Mouse (Mus musculus) Patski (cell line): ENCODE results near the gene Wbp2nl. TPM values are rescaled to one million over a fixed set of nuclear protein-coding genes. Genes with fewer than 3 reads are reported as not detected.

Source experiments
- ATAC-seq: fragments of 100-300 bp; one replicate; pipeline ENCODE4 v1.8.0; 2021
- CTCF ChIA-PET: fragments of 350-600 bp; sonication (Branson Sonifier 250); formaldehyde crosslinking; loops from one replicate; lab custom pipeline; 2022; ENCODE audit warnings: inconsistent platforms; lab: Charles Lee
- POLR2A ChIA-PET: fragments of 350-600 bp; sonication (Branson Sonifier 250); formaldehyde crosslinking; loops from one replicate; lab custom pipeline; 2022; ENCODE audit warnings: antibody characterized with exemption, inconsistent platforms; lab: Charles Lee
- DNase-seq: peaks from one replicate; pipeline ENCODE4 v3.0.0-alpha.2; 2011; ENCODE audit warnings: low read depth, low spot score
- H3K27me3 ChIP-seq: fragments of 371-371 bp; one replicate; pipeline ENCODE4 v1.5.1; 2021
- CTCF ChIP-seq: fragments of 100-300 bp; IDR thresholded peaks from one replicate; pipeline ENCODE4 v1.5.1; 2021
- in situ Hi-C: fragments of 300-500 bp; cut with MboI; formaldehyde crosslinking; loops from 3 replicates; pipeline ENCODE4 v1.11.1; 2018; ENCODE audit warnings: low pct_unique_long_range_greater_than_20kb, mixed read lengths
- polyA plus RNA-seq: library from polyadenylated mRNA; unstranded; gene quantifications from one replicate; pipeline ENCODE4 v1.2.3, GENCODE M21; 2021

Wbp2nl gene
- polyA plus RNA-seq, 1 experiment from 2014 or later = not detected

- POLR2A ChIA-PET = interaction anchor here (0.6 to 1.2 kb wide), 2 partner anchors 11 to 688 kb away, joined by 3 read pairs; no protein-coding TSS in a partner anchor
- CTCF ChIA-PET = interaction anchor here (0.7 to 1.8 kb wide), 3 partner anchors 71 to 85 kb away, joined by 3 to 6 read pairs (median 3); no protein-coding TSS in a partner anchor
- TF ChIP-seq CTCF = no peak
- H3K27me3 ChIP-seq = no peaks in the 10 kb centered on the region
- DNase-seq (no peak), ATAC-seq (no peak)
- in situ Hi-C loops = no loop called here
These were observed 48.0 kb downstream of the Wbp2nl start for GRCm38 (mm10) chr15:82346580-82347302.

- DNase-seq (no peak), ATAC-seq (no peak)
- in situ Hi-C loops = no loop called here
- POLR2A ChIA-PET = interaction anchor here (1.2 kb wide), 1 partner anchor 12 kb away, joined by 3 read pairs; no protein-coding TSS in a partner anchor
- no peak for TF ChIP-seq CTCF
- H3K27me3 ChIP-seq = no peaks in the 10 kb centered on the region
- CTCF ChIA-PET = interaction anchor here (0.7 to 1.2 kb wide), 2 partner anchors 70 to 86 kb away, joined by 3 read pairs; no protein-coding TSS in a partner anchor
These were observed 48.5 kb downstream of the Wbp2nl start for GRCm38 (mm10) chr15:82347303-82347676.

GRCm38 (mm10) chr15:82347852-82348251 lies 49.1 kb downstream of the Wbp2nl start:
- in situ Hi-C loops = no loop called here
- CTCF ChIA-PET = no interaction called here
- DNase-seq (no peak), ATAC-seq (no peak)
- POLR2A ChIA-PET = interaction anchor here (1.2 kb wide), 1 partner anchor 12 kb away, joined by 3 read pairs; no protein-coding TSS in a partner anchor
- no peaks in the 10 kb centered on the region for H3K27me3 ChIP-seq
- TF ChIP-seq CTCF = no peak

GRCm38 (mm10) chr15:82348258-82348998 lies 49.7 kb downstream of the Wbp2nl start:
- in situ Hi-C loops = no loop called here
- no peak for ATAC-seq
- ChIA-PET CTCF (no interaction called here), POLR2A (no interaction called here)
- H3K27me3 ChIP-seq = no peaks in the 10 kb centered on the region
- no peak for TF ChIP-seq CTCF
- no peak for DNase-seq

- CTCF ChIA-PET = no interaction called here
- H3K27me3 ChIP-seq = no peaks in the 10 kb centered on the region
- no peak for TF ChIP-seq CTCF
- POLR2A ChIA-PET = no interaction called here
- in situ Hi-C loops = no loop called here
- DNase-seq (no peak), ATAC-seq (no peak)
These were observed 50.2 kb downstream of the Wbp2nl start for GRCm38 (mm10) chr15:82348999-82349341.

DNA sequence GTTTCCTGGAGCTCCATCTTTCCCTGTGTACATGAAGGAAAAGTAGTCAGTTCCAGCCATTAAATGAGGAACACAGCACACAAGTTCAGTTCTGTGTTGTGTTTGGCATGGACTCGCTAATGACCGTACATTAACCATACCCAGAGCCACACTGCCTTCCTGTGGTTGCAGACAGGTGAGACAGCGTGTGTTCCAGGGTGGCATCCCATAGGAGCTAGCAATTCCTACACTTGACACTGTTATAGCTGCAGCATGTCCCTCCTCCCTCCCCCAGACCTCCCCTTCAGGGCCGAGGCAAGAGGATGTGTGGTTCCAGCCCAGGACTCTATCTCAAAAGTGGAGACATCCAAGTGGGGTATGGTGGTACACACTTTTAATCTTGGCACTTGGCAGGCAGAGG lies 51.6 kb downstream of the Wbp2nl start:
- no peak for TF ChIP-seq CTCF
- DNase-seq (no peak), ATAC-seq (no peak)
- in situ Hi-C loops = no loop called here
- H3K27me3 ChIP-seq = no peaks in the 10 kb centered on the region
- ChIA-PET POLR2A (no interaction called here), CTCF (no interaction called here)

- POLR2A ChIA-PET = no interaction called here
- CTCF ChIA-PET = no interaction called here
- ATAC-seq = no peak
- TF ChIP-seq CTCF = no peak
- H3K27me3 ChIP-seq = no peaks in the 10 kb centered on the region
- in situ Hi-C loops = no loop called here
- DNase-seq = no peak
These were observed 52.7 kb downstream of the Wbp2nl start for GRCm38 (mm10) chr15:82351480-82351879.

DNA sequence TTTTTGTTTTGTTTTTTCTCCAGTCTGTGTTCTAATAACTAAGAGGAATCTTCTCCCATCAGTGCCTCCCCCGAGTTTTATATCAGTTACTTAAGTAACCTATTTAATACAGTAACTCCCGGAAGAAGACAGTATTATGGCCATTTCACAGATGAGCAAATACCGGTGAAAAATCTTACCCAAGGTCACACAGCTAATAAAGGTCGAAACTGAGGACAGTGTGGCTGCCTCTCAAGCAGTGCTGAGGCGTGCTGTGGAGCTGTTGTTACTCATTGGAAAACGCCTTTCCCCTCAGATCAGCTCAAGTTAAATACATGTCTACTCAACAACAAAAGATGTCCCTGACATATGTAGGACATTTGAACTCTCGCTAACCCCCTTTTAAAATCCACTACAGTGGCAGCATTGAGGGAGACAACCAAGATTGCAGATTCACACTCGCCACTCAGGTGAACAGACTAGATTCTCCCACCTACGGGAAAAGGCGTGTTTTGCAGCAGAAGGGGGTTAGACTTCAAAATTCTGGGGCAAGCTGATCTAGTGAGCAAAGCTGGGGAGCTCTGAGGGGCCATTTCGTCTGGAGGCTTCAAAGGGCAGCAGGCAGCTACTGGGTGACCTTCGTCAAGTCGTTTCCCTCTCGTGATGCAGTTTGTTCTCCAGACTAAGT lies 54.5 kb downstream of the Wbp2nl start:
- DNase-seq (no peak), ATAC-seq (no peak)
- no peak for TF ChIP-seq CTCF
- no peaks in the 10 kb centered on the region for H3K27me3 ChIP-seq
- in situ Hi-C loops = no loop called here
- POLR2A ChIA-PET = interaction anchor here (1.0 kb wide), 1 partner anchor 8 kb away, joined by 3 read pairs; no protein-coding TSS in a partner anchor
- CTCF ChIA-PET = interaction anchor here (2.4 kb wide), 1 partner anchor 14 kb away, joined by 5 read pairs; the partner anchor contains the start of genes Naga, Pheta2 and Smdt1

DNA sequence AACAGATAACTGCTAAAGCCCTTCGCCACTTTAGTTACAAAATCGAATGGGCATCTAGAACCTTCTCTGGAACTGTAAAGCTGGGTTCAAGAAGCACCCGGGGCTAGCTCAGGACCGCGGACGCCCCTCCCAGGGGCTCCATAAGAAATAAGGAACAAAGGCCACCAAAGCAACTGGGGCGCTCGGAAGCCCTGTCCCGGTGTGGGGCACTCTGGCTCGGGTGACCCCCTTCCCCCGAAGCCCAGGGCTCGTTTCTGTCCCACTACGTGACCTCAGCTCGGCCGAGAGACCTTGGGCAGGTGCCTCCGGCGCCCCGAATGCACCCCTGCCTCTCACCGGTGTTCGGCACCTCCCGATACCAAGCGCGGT lies 55.0 kb downstream of the Wbp2nl start:
- no peaks in the 10 kb centered on the region for H3K27me3 ChIP-seq
- ATAC-seq = peak; percentile 3
- DNase-seq = no peak
- ChIA-PET CTCF (interaction anchor here (2.4 kb wide), 1 partner anchor 15 kb away, joined by 5 read pairs; the partner anchor contains the start of genes Naga, Pheta2 and Smdt1), POLR2A (interaction anchor here (1.0 kb wide), 1 partner anchor 9 kb away, joined by 3 read pairs; no protein-coding TSS in a partner anchor)
- in situ Hi-C loops = no loop called here
- no peak for TF ChIP-seq CTCF

- in situ Hi-C loops = no loop called here
- no peak for TF ChIP-seq CTCF
- peak; percentile 96 for DNase-seq
- ChIA-PET CTCF (interaction anchor here (2.4 kb wide), 1 partner anchor 16 kb away, joined by 5 read pairs; the partner anchor contains the start of genes Naga, Pheta2 and Smdt1), POLR2A (interaction anchor here (1.0 kb wide), 1 partner anchor 9 kb away, joined by 3 read pairs; no protein-coding TSS in a partner anchor)
- ATAC-seq = peak; percentile 97
- H3K27me3 ChIP-seq = no peaks in the 10 kb centered on the region
These were observed 55.6 kb downstream of the Wbp2nl start, which contains the start of gene Ndufa6 for GRCm38 (mm10) chr15:82354126-82354945. TSS of gene Ndufa6 (minus strand) at chr15:82354322.
